Mouse (Mus musculus): ENCODE data around the gene 1700003E16Rik. TPM values are rescaled to one million over a fixed set of nuclear protein-coding genes. Genes with fewer than 3 reads are reported as not detected.

Gene 1700003E16Rik
- polyA plus RNA-seq, 1 experiment from 2014 or later: 0.96 TPM

DNA sequence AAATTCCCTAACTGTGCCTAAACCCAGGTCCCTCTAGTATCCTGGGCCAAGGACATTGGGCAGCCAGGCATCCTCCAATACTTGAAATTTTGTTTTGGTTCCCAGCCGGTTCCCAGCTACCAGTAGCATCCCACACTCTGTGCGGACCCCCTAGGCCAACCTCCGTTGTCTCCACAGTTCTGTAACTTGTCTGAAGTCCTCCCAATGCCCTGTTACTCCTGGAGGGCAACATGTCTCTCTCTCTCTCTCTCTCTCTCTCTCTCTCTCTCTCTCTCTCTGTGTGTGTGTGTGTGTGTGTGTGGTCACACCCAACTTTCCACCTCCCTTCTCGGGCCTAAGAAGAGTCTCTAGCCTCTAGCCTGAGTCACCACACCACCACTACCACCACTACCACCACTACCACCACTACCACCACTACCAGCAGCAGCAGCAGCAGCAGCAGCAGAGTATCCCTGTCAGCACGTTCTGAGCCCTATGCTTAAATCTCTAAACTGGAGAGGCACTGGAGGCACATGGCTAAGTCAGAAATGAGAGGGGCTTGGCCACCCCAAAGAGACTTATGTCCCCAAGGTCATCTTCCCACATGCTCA, 19.8 kb upstream of the 1700003E16Rik start:
- 12% methylated on average over 5 of the region's 5 CpGs for WGBS
- peaks cover 21% of the 10 kb centered on the region for H3K4me1 ChIP-seq (ENCODE audit: insufficient read depth)
- peak; percentile 7; the same call in 1 of the 2 replicates for ATAC-seq (ENCODE audit: insufficient read depth)

DNA sequence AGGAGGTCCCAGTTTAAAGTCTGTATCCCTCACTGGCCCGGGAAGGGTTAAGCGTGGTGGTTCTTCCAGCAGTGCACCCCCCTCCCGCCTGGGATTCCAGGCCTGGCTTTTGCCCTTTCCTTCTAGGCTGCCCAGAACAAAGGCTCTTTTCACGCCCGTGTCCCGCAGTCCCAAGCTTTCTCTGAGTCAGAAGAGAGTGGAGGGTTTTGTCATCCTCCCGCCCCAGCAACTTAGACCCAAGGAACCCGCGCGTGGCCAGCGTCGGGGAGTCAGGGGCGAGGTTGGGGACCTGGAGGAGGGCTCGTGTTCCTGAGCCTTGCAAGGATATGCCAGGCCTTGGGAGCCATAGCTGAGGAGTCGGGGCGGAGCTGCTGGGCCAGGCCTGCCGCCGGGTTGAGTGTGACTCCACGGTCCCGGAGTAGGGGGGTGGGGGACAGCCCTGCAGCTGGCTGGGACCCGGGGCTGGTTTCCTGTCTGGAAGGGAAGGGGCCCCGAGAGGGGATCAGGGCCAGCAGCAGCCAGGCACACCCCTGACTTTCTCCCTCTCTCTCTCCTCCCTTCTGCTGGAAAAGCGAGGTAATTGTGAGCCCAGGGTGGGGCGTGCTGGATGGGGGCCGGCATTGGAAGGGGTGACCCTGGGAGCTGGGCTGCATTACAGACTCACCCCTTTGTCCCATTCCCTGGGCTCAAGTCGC, 19.2 kb upstream of the 1700003E16Rik start:
- under 1% methylated on average over 26 of the region's 26 CpGs for WGBS
- Histone ChIP-seq H3K4me3 (ENCODE audit: low read depth, low read length) (peak overlapping the region; percentile 61), H3K27me3 (ENCODE audit: insufficient read depth, low read length) (no peaks in the 10 kb centered on the region), H3K27ac (ENCODE audit: low read depth) (peak overlapping the region; percentile 100), H3K4me2 (peak overlapping the region; percentile 91), H3K9me3 (ENCODE audit: low read depth, low read length) (no peaks in the 10 kb centered on the region), H3K9ac (peak overlapping the region; percentile 93), H3K36me3 (ENCODE audit: insufficient read depth) (peaks cover 6% of the 10 kb centered on the region; the same call in 1 of the 2 replicates), H3K4me1 (ENCODE audit: insufficient read depth) (peaks cover 23% of the 10 kb centered on the region)
- no peak for TF ChIP-seq CTCF (IDR thresholded peaks at IDR 0.05; ENCODE audit: low read depth)
- DNase-seq: peak; percentile 86
- peak; percentile 88 for ATAC-seq (ENCODE audit: insufficient read depth)

More for the DNA sequence above, 19.8 kb upstream of the 1700003E16Rik start:
- peak overlapping the region; percentile 93 for H3K9ac ChIP-seq
- no peak for TF ChIP-seq CTCF (IDR thresholded peaks at IDR 0.05; ENCODE audit: low read depth)
- H3K36me3 ChIP-seq (ENCODE audit: insufficient read depth): peaks cover 6% of the 10 kb centered on the region; the same call in 1 of the 2 replicates
- H3K4me3 ChIP-seq (ENCODE audit: low read depth, low read length): peak overlapping the region; percentile 61
- H3K4me2 ChIP-seq: peak overlapping the region; percentile 91
- no peaks in the 10 kb centered on the region for H3K9me3 ChIP-seq (ENCODE audit: low read depth, low read length)
- no peaks in the 10 kb centered on the region for H3K27me3 ChIP-seq (ENCODE audit: insufficient read depth, low read length)
- peak overlapping the region; percentile 100 for H3K27ac ChIP-seq (ENCODE audit: low read depth)
- no peak for DNase-seq

DNA sequence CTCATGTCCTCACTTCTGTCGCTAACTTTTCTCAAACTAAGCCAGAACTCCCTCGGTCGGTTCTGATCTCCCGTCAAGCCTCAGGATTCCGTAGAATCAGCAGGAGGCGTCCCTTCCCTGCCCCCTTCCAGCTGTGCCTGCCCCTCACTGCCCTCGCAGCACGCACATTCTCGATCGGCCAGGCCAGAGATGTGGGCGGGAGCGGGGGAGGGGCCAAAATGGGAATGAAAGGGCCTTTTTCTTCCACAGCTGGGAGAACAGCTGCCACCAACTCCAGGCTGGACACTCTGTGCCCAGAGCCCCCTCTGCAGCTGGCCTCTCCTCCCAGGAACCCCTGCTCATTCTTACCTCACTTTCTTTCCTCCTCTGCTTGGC, 18.6 kb upstream of the 1700003E16Rik start:
- Histone ChIP-seq H3K27me3 (ENCODE audit: insufficient read depth, low read length) (no peaks in the 10 kb centered on the region), H3K9ac (peak overlapping the region; percentile 93), H3K4me2 (peak overlapping the region; percentile 91), H3K36me3 (ENCODE audit: insufficient read depth) (peaks cover 6% of the 10 kb centered on the region; the same call in 1 of the 2 replicates), H3K4me3 (ENCODE audit: low read depth, low read length) (peak overlapping the region; percentile 61), H3K9me3 (ENCODE audit: low read depth, low read length) (no peaks in the 10 kb centered on the region), H3K4me1 (ENCODE audit: insufficient read depth) (peaks cover 28% of the 10 kb centered on the region), H3K27ac (ENCODE audit: low read depth) (peak overlapping the region; percentile 100)
- DNase-seq (peak; percentile 96), ATAC-seq (ENCODE audit: insufficient read depth) (peak; percentile 90)
- TF ChIP-seq CTCF (IDR thresholded peaks at IDR 0.05; ENCODE audit: low read depth): no peak
- under 1% methylated on average over 12 of the region's 12 CpGs for WGBS

DNA sequence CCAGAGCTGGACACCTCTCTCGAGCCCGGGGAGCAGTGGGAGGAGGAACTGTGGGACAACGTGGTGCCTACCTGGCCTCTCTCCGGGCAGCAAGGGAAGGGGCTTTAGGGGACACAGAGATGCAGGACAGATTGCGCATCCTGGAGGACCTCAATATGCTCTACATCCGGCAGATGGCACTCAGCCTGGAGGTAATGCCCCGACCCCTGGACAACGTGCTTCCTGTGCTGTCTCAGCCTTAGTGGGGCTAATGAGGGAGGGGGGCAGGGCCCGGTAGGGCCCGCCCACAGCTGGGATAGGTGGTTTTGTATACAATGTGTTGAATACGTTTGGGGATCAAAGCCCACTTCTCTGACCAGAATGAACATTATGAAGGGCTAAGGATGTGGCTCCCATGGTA, 18.1 kb upstream of the 1700003E16Rik start:
- WGBS: under 1% methylated on average over 11 of the region's 11 CpGs
- Histone ChIP-seq H3K27me3 (ENCODE audit: insufficient read depth, low read length) (no peaks in the 10 kb centered on the region), H3K9ac (peak overlapping the region; percentile 93), H3K4me1 (ENCODE audit: insufficient read depth) (peaks cover 28% of the 10 kb centered on the region), H3K27ac (ENCODE audit: low read depth) (peak overlapping the region; percentile 100), H3K4me2 (peak overlapping the region; percentile 91), H3K4me3 (ENCODE audit: low read depth, low read length) (peak overlapping the region; percentile 61), H3K9me3 (ENCODE audit: low read depth, low read length) (no peaks in the 10 kb centered on the region), H3K36me3 (ENCODE audit: insufficient read depth) (peaks cover 9% of the 10 kb centered on the region; the same call in 1 of the 2 replicates)
- TF ChIP-seq CTCF (IDR thresholded peaks at IDR 0.05; ENCODE audit: low read depth): no peak
- ATAC-seq (ENCODE audit: insufficient read depth) (peak; percentile 32), DNase-seq (peak; percentile 76)

DNA sequence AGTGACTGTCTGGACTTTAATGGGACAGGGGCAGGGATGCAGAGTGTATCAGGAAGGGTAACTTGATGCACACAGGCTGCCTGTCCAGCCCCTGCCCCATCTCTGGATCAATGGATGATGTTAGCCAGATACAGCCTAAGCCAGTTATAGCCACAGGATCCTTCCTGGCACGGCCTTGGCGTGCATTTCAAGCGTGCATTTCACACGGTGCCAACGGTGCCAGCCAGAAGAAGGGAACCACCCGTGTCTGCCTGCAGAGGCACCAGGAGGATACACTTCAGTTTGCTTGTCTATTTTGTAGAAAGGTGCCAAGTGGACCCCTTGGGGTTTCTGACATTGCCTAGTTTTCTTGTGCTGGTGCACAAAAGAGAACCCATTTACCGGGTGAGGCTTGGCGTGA, 16.2 kb upstream of the 1700003E16Rik start:
- Histone ChIP-seq H3K4me3 (ENCODE audit: low read depth, low read length) (no peak overlapping the region), H3K27me3 (ENCODE audit: insufficient read depth, low read length) (no peaks in the 10 kb centered on the region), H3K27ac (ENCODE audit: low read depth) (no peak overlapping the region), H3K4me2 (no peak overlapping the region), H3K9ac (no peak overlapping the region), H3K9me3 (ENCODE audit: low read depth, low read length) (no peaks in the 10 kb centered on the region), H3K36me3 (ENCODE audit: insufficient read depth) (peaks cover 10% of the 10 kb centered on the region; the same call in 1 of the 2 replicates), H3K4me1 (ENCODE audit: insufficient read depth) (peaks cover 27% of the 10 kb centered on the region)
- DNase-seq (no peak), ATAC-seq (ENCODE audit: insufficient read depth) (no peak)
- WGBS: 92% methylated on average over 8 of the region's 8 CpGs
- TF ChIP-seq CTCF (IDR thresholded peaks at IDR 0.05; ENCODE audit: low read depth): no peak

DNA sequence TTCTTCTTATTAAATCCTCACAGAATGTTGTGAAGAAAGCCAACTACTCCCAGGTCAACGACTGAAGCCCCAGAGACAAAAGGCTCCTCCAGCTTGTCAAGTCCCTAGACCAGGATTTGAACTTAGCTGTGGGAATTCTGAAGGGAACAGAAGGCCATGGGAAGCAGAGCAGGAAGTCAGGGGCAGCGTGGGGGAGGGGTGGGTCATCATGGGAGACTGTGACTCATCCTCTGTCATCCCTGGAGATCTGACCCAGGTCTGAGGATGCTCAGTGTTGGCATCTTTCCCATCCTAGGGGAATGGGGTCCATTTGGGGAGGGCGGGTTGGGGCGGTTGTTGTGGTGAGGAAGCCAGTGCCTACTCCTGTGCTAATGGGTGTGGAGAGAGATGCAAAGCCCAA, 14.6 kb upstream of the 1700003E16Rik start:
- ATAC-seq (ENCODE audit: insufficient read depth): no peak
- H3K4me2 ChIP-seq: peak overlapping the region; percentile 63
- H3K27ac ChIP-seq (ENCODE audit: low read depth): peak overlapping the region; percentile 58; the same call in 1 of the 2 replicates
- H3K9me3 ChIP-seq (ENCODE audit: low read depth, low read length): no peaks in the 10 kb centered on the region
- peak; percentile 28 for DNase-seq
- H3K36me3 ChIP-seq (ENCODE audit: insufficient read depth): peaks cover 18% of the 10 kb centered on the region; the same call in 1 of the 2 replicates
- peaks cover 14% of the 10 kb centered on the region for H3K4me1 ChIP-seq (ENCODE audit: insufficient read depth)
- H3K4me3 ChIP-seq (ENCODE audit: low read depth, low read length): peak overlapping the region; percentile 28; the same call in 1 of the 2 replicates
- H3K27me3 ChIP-seq (ENCODE audit: insufficient read depth, low read length): no peaks in the 10 kb centered on the region
- H3K9ac ChIP-seq: peak overlapping the region; percentile 55
- 44% methylated on average over 4 of the region's 4 CpGs for WGBS
- TF ChIP-seq CTCF (IDR thresholded peaks at IDR 0.05; ENCODE audit: low read depth): no peak

DNA sequence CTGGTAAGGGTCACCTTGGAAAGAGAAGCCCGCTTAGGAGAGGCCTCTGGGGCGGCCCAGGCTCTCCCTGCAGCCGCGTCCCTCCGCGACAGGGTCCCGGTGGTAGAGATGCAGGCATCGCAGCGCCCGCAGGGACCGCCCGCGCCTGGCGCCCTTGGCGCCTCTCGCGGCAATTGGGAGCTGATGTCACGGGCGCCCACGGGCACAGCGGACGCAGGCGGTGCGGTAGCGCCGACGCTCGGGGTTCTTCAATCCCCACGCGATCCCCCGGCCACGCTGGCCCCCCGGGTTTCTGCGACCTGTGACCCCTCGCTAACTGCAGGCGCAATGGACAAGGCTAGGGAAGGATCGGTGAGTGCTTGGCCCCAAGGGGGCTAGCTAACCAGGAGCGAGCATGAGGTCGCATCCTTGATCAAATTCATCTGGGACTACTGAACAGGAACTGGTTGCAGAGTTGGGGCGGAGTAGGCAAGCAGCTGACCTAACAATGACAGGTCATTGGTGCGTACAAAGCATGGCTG, 13.9 kb upstream of the 1700003E16Rik start:
- 9% methylated on average over 41 of the region's 41 CpGs for WGBS
- ATAC-seq (ENCODE audit: insufficient read depth) (no peak), DNase-seq (peak; percentile 30)
- H3K27ac ChIP-seq (ENCODE audit: low read depth): peak overlapping the region; percentile 58; the same call in 1 of the 2 replicates
- peak overlapping the region; percentile 55 for H3K9ac ChIP-seq
- H3K36me3 ChIP-seq (ENCODE audit: insufficient read depth): peaks cover 24% of the 10 kb centered on the region; the same call in 1 of the 2 replicates
- H3K4me1 ChIP-seq (ENCODE audit: insufficient read depth): peaks cover 14% of the 10 kb centered on the region
- H3K27me3 ChIP-seq (ENCODE audit: insufficient read depth, low read length): no peaks in the 10 kb centered on the region
- peak overlapping the region; percentile 63 for H3K4me2 ChIP-seq
- no peaks in the 10 kb centered on the region for H3K9me3 ChIP-seq (ENCODE audit: low read depth, low read length)
- TF ChIP-seq CTCF (IDR thresholded peaks at IDR 0.05; ENCODE audit: low read depth): no peak
- H3K4me3 ChIP-seq (ENCODE audit: low read depth, low read length): peak overlapping the region; percentile 28

All from lung, embryonic 14.5 days (tissue).